Mouse (Mus musculus): ENCODE measurements around the gene Sox6. TPM values are rescaled to one million over a fixed set of nuclear protein-coding genes. Genes with fewer than 3 reads are reported as not detected.
A peak's percentile ranks its signal among the peaks of the same experiment; 100 is the strongest.

Sox6 gene
- polyA plus RNA-seq, 1 experiment from 2014 or later, result 54.3 TPM

DNA sequence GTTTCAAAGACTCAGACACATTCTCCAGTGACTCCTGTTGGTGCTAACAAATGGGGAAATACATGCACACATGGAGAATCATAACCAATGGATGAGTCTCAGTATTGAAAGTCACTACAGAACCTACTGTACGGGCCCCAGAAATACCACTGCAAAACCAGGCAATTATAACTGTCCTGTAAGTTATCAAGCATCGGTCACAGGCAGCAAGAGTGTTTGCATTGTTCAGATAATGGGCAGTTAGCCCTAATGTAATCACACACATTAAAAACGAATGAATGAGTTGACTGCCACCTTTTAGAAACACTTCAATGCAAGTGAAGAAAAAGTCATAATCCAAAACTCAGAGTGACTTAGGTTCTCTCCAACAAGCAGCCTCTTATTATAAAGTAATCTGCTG, 235.3 kb downstream of the Sox6 start:
- ATAC-seq (ENCODE audit: insufficient number of reproducible peaks, low FRiP score, low TSS enrichment, low read depth), result no peak

DNA sequence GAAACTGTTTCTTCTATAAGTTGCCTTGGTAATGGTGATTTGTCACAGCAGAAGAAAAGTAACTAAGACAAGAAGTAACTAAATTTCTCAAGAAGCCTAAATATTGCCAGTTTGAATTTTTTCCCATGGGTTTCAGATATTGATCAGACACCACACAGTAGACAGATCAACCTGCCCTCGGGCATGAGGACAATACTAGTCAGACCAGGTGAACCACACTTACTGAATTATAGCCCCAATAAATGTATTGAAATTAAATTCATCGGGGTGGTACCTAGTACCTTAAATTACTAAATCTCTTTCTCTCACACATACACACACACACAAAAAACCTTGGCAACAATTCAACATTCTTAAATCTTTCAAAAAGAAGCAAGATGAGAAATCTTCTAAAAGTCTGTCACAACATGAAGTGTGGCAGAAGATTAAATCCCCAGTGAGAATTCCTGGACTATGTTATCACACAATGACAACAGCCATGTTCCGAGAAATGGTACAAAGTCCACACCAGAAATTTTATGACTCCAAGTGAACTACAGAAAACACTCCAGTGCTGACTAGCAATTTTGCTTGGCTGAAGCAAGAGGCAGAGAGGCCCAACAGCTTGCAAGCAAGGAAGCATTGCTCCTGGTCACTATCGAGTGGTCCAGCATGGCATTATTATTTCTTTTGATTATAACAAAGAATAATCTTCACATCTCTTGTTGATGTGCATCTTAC, 244.3 kb downstream of the Sox6 start:
- Histone ChIP-seq H3K27ac (no peak overlapping the region), H3K4me1 (no peaks in the 10 kb centered on the region), H3K36me3 (no peaks in the 10 kb centered on the region), H3K9me3 (no peaks in the 10 kb centered on the region), H3K9ac (no peak overlapping the region), H3K4me3 (no peak overlapping the region), H3K4me2 (no peak overlapping the region), H3K27me3 (no peaks in the 10 kb centered on the region)
- 82% methylated on average over 4 of the region's 4 CpGs for WGBS
- no peak for ATAC-seq (ENCODE audit: insufficient number of reproducible peaks, low FRiP score, low TSS enrichment, low read depth)

More for the DNA sequence above, 235.3 kb downstream of the Sox6 start:
- WGBS, result 78% methylated on average over 3 of the region's 3 CpGs
- H3K4me2 ChIP-seq, result no peak overlapping the region
- H3K9ac ChIP-seq, result no peak overlapping the region
- H3K27ac ChIP-seq, result no peak overlapping the region
- no peaks in the 10 kb centered on the region for H3K4me1 ChIP-seq
- H3K4me3 ChIP-seq, result no peak overlapping the region
- no peaks in the 10 kb centered on the region for H3K9me3 ChIP-seq
- H3K27me3 ChIP-seq, result no peaks in the 10 kb centered on the region
- no peaks in the 10 kb centered on the region for H3K36me3 ChIP-seq

DNA sequence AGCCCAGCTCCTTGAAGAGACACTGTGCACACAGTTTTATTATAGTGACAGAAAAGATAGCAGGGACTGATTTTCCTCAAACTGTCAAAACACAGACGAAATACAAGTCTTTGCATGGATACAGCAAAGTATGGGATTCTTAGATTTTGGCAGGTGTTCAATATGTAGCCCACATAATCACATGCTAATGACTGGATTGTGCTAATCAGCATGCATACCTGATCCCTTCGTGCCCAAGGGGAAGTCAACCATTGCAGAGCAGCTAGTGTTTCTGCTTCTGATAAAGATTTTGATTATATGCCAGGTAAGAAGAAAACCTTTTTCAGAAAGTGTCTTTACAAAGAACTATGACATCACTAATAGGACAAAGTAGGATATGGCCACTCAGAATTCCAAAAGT, 245.8 kb downstream of the Sox6 start:
- 49% methylated on average over 2 of the region's 2 CpGs for whole genome bisulfite sequencing
- Histone ChIP-seq H3K36me3 (no peaks in the 10 kb centered on the region), H3K27ac (no peak overlapping the region)

DNA sequence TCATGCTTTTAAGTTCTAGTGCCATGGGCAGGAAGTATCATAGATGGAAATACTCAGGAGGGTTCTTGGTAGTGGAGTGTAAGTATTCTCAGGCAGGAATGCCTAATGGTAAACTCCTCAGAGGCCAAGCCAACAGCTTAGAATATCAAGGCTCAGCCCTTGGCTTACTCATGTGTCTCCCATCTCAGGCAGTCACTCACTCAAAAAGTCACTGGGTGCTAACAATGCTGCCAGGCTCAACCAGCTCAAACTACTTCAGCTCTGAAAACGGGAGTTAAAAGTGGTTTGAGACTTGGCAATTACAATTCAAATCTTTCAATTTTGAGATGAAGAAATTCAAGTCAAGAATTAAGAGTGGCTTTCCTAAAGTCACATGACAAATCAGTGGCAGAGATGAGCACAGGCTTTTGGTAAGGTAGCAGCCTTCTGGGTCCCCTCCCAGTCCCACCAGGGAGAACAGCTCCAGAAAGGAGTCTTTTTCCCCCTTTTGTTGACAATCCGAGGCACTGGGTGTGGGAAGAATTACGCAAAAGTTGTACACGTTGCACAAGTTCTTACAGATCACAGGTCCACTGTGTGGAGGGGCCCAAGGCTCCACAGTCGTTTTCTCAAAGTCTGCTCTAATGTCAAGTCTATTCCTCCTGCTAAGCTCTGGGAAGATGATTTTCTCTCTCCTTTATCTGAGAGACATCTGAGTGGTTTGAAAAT, 249.3 kb downstream of the Sox6 start:
- no peak overlapping the region for H3K9ac ChIP-seq
- H3K4me2 ChIP-seq, result no peak overlapping the region
- H3K36me3 ChIP-seq, result no peaks in the 10 kb centered on the region
- H3K4me1 ChIP-seq, result no peaks in the 10 kb centered on the region
- WGBS, result 75% methylated on average over 5 of the region's 5 CpGs
- no peak for ATAC-seq (ENCODE audit: insufficient number of reproducible peaks, low FRiP score, low TSS enrichment, low read depth)
- no peaks in the 10 kb centered on the region for H3K9me3 ChIP-seq
- no peak overlapping the region for H3K27ac ChIP-seq
- H3K4me3 ChIP-seq, result no peak overlapping the region
- H3K27me3 ChIP-seq, result no peaks in the 10 kb centered on the region

More for the DNA sequence above, 245.8 kb downstream of the Sox6 start:
- Histone ChIP-seq H3K9ac (no peak overlapping the region), H3K4me1 (no peaks in the 10 kb centered on the region), H3K4me3 (no peak overlapping the region), H3K4me2 (no peak overlapping the region), H3K27me3 (no peaks in the 10 kb centered on the region), H3K9me3 (no peaks in the 10 kb centered on the region)
- no peak for ATAC-seq (ENCODE audit: insufficient number of reproducible peaks, low FRiP score, low TSS enrichment, low read depth)

DNA sequence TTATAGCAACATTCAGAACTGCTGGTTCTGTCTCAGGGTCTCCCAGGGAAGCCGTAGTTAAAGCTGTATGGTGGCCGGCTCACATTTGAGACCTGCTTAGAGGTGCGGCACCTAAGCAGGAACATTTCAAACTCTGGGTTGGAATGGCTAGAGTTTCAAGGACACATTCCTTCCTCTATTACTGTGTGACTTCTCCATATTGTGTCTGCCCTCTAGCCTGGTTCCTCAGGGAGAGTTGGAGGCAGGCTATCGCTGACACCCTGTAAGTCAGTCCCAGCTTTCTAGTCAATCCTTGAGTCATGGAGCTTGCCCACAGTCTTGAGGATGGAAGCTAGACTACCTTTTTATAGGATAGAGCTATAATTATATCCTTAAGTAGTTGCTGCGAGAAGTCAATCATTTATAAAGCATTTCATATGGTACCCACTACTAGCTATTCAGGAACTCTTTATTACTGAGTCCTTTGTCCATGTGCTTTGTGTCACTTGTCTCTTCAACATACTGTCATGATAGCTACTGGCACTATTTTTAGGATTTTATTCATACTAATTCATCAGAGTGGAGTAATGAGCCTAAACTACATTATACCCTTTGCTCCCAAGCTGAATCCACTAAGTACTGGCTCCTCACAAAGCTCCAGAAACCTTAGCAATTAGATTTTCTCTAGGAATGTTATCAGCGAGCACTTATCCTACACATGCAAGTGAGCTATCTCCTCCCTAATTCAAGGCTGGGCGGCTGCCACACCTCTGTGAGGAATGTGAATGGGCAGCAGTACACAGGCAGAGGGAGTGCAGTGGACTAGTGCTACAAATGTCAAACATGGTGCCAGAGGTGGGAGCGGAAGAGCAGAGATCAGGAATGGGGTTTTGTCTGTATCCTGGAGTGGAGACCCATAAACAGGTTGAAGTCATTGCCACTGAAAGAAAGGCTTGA, 254.3 kb downstream of the Sox6 start:
- H3K4me1 ChIP-seq, result no peaks in the 10 kb centered on the region
- no peaks in the 10 kb centered on the region for H3K9me3 ChIP-seq
- H3K36me3 ChIP-seq, result no peaks in the 10 kb centered on the region
- ATAC-seq (ENCODE audit: insufficient number of reproducible peaks, low FRiP score, low TSS enrichment, low read depth), result no peak
- no peak overlapping the region for H3K9ac ChIP-seq
- no peak overlapping the region for H3K4me3 ChIP-seq
- no peaks in the 10 kb centered on the region for H3K27me3 ChIP-seq
- H3K27ac ChIP-seq, result no peak overlapping the region
- H3K4me2 ChIP-seq, result no peak overlapping the region
- WGBS, result 79% methylated on average over 8 of the region's 8 CpGs

DNA sequence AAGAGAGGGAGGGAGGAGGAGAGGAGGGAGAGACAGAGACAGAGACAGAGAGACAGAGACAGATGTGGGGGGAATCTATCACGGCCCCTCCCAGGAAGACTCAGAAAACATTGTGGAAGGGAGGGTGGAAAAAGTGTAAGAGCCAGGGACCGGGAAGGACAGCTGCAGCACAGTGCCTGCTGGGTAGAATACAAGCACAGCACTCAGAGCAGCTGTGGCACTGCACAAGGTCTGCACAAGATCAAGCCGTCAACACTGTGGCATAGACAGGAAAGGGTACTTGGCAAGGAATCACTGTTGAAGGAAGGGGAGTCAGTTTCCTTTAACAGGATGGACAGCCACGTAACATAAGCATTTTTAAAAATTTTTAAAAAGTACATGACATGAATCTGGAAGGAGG, 258.4 kb downstream of the Sox6 start:
- Histone ChIP-seq H3K36me3 (no peaks in the 10 kb centered on the region), H3K4me3 (no peak overlapping the region), H3K4me2 (no peak overlapping the region), H3K4me1 (no peaks in the 10 kb centered on the region), H3K27me3 (no peaks in the 10 kb centered on the region), H3K9me3 (no peaks in the 10 kb centered on the region), H3K9ac (no peak overlapping the region), H3K27ac (no peak overlapping the region)
- 72% methylated on average over 4 of the region's 4 CpGs for WGBS
- ATAC-seq (ENCODE audit: insufficient number of reproducible peaks, low FRiP score, low TSS enrichment, low read depth), result no peak

DNA sequence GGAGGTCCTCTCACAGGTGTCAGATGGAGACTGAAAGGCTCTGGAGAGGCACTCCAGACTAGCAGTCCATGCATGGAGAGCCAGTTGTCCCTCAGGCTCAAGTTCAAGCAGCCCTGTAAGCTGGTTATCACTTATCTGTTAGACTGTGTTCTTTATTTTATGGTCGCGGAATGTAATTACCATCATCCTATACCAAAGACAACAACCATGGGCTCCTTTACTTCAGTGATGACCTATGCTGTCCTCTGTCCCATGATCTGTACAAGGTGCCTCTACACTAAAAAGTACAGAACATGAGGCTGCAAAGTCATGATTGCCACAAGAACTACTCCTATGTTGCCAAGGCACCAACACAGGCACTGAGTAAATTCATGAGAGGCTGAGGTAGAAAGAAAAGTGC, 259.1 kb downstream of the Sox6 start:
- H3K36me3 ChIP-seq, result 0 out of 2 replicates have a peak, but pooled peaks cover 3% of the 10 kb centered on the region
- WGBS, result 97% methylated on average over 2 of the region's 2 CpGs
- no peak overlapping the region for H3K9ac ChIP-seq
- no peak overlapping the region for H3K27ac ChIP-seq
- H3K9me3 ChIP-seq, result no peaks in the 10 kb centered on the region
- H3K4me1 ChIP-seq, result no peaks in the 10 kb centered on the region
- H3K4me3 ChIP-seq, result no peak overlapping the region
- ATAC-seq (ENCODE audit: insufficient number of reproducible peaks, low FRiP score, low TSS enrichment, low read depth), result no peak
- no peak overlapping the region for H3K4me2 ChIP-seq
- no peaks in the 10 kb centered on the region for H3K27me3 ChIP-seq

DNA sequence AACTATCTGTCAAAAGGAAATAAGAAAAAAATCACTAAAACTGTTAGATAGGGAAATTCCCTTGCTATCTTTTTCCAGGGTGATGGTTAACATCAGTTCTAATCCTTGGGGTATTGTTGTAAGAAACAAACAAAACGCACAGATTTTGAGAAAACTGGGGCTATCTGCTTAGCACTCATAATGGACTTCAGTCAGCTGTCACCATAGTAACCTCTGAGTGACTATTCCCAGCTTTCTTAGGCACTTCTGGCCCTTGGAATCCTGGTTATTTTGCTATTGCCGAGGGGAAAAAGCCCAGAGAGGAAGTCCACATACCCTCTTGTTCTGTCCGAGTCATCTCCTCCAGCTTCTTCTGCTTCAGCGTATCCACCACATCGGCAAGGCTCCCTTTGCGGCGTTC, 261.9 kb downstream of the Sox6 start:
- H3K4me3 ChIP-seq, result no peak overlapping the region
- H3K4me2 ChIP-seq, result no peak overlapping the region
- no peak overlapping the region for H3K9ac ChIP-seq
- no peak for ATAC-seq (ENCODE audit: insufficient number of reproducible peaks, low FRiP score, low TSS enrichment, low read depth)
- H3K9me3 ChIP-seq, result no peaks in the 10 kb centered on the region
- no peaks in the 10 kb centered on the region for H3K4me1 ChIP-seq
- H3K27ac ChIP-seq, result no peak overlapping the region
- WGBS, result 80% methylated on average over 7 of the region's 7 CpGs
- H3K27me3 ChIP-seq, result no peaks in the 10 kb centered on the region
- 0 out of 2 replicates have a peak, but pooled peaks cover 3% of the 10 kb centered on the region for H3K36me3 ChIP-seq

DNA sequence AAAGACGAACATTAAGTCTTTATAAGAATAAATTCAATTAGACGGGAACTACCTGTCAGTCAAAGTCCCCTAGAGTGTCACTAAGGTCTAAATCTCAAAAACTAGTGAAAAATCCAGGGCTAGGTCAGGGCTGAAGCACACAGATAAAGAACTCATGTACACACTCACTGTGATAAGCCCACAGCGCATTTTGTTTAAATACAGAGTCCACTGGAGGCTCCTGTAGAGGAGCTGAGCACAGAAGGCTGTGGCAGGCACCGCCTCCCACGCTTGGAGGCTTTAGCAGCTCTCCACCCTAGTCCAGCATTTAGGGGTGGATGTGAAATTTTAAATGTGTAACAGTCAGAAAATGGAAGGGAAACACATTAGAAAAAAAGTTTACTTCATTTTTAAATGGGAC, 262.3 kb downstream of the Sox6 start:
- Histone ChIP-seq H3K4me1 (no peaks in the 10 kb centered on the region), H3K4me2 (no peak overlapping the region), H3K36me3 (0 out of 2 replicates have a peak, but pooled peaks cover 3% of the 10 kb centered on the region), H3K27ac (no peak overlapping the region), H3K27me3 (no peaks in the 10 kb centered on the region), H3K9ac (no peak overlapping the region), H3K9me3 (no peaks in the 10 kb centered on the region), H3K4me3 (no peak overlapping the region)
- WGBS, result 82% methylated on average over 5 of the region's 5 CpGs
- ATAC-seq (ENCODE audit: insufficient number of reproducible peaks, low FRiP score, low TSS enrichment, low read depth), result no peak

DNA sequence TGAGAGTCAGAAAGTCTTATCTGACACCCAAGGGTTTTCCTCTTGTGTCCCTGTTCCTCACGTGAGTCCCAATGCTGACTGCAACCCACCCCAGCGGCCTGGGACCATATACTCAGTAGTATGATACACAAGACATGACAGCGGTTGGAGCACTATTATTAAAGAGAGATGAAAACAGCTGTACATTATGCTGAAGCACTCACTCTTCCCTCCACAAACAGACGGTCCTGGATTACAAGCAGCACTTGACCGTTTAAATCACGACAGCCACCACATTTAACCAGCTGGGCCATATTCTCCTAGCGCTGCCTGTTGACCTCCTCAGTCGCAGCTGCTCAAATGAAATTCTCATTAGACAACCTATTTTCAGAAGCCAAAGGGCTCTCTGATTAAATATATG, 272.3 kb downstream of the Sox6 start:
- Histone ChIP-seq H3K27me3 (no peaks in the 10 kb centered on the region), H3K4me1 (no peaks in the 10 kb centered on the region; the same call in 1 of the 2 replicates), H3K9ac (no peak overlapping the region), H3K9me3 (no peaks in the 10 kb centered on the region), H3K4me2 (no peak overlapping the region), H3K4me3 (no peak overlapping the region), H3K36me3 (no peaks in the 10 kb centered on the region), H3K27ac (no peak overlapping the region)
- 72% methylated on average over 8 of the region's 8 CpGs for WGBS
- no peak for ATAC-seq (ENCODE audit: insufficient number of reproducible peaks, low FRiP score, low TSS enrichment, low read depth)

DNA sequence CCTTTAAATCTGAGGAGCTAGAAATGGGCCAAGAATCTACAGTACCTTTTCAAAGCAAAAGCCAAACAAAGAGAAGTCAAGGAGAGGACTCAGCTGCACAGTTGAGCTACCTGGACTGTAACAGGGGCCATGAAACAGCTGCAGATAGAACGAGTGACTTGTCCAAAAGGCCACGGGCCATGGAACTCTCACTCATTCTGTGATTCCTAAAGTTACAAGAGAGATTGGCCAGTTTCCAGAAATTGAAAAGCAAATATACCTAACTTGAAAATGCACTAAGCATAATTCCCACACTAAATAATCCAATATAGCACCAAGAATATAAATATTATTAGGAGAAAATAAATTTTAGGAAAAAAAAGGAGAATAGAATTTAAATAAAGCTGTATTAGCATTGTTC, 274.7 kb downstream of the Sox6 start:
- Histone ChIP-seq H3K4me3 (no peak overlapping the region), H3K4me1 (no peaks in the 10 kb centered on the region; the same call in 1 of the 2 replicates), H3K27me3 (no peaks in the 10 kb centered on the region), H3K9me3 (no peaks in the 10 kb centered on the region), H3K27ac (peak overlapping the region; percentile 43; the same call in 1 of the 2 replicates), H3K4me2 (no peak overlapping the region), H3K9ac (no peak overlapping the region), H3K36me3 (no peaks in the 10 kb centered on the region)
- WGBS, result 38% methylated on average over 2 of the region's 2 CpGs
- ATAC-seq (ENCODE audit: insufficient number of reproducible peaks, low FRiP score, low TSS enrichment, low read depth), result no peak

DNA sequence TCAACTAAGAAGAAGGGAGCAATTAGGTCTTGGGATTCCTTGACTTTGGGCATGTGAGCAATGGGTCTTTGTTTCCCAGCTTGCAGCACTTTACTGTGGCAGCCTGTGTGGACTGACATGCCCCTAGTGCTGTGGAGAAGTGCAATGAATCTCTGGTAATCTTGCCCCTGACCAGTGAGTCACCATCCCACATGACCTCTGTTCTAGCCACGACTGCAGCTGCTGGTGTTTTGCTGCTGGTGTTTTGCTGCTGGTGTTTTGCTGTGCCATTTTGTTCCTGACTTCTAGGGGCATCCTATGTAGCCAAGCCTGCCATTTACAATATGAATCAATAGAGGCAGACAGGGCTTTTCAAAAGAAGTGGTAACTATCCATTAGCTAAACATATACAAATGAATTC, 280.4 kb downstream of the Sox6 start:
- Histone ChIP-seq H3K9me3 (no peaks in the 10 kb centered on the region), H3K4me2 (no peak overlapping the region), H3K4me3 (no peak overlapping the region), H3K9ac (no peak overlapping the region), H3K4me1 (no peaks in the 10 kb centered on the region), H3K27ac (no peak overlapping the region), H3K27me3 (no peaks in the 10 kb centered on the region), H3K36me3 (no peaks in the 10 kb centered on the region)
- no peak for ATAC-seq (ENCODE audit: insufficient number of reproducible peaks, low FRiP score, low TSS enrichment, low read depth)
- 34% methylated on average over 1 of the region's 1 CpGs for WGBS

All from limb, embryonic 15.5 days (tissue).